In the genomic region with DNA sequence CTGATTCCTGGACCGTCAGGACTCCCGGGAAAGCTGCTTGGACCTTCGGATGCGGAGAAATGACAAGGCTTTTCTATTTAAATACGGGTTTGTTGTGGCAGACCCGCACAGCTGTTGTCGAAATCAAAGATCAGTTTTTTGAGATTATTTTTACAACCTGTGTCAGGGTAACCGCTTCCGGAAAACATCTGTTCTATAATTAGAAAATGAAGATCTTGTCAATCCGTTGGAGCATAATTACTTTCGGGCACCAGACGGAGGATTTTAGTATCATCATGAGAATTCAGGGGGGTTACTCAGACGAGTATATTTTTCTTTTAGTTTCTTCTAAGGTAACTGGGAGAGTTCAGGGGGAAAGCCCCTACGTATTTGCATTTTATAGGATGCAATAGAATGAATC, we compare ENCODE assay signal across 38 mouse cellular contexts. TPM values are rescaled to one million over a fixed set of nuclear protein-coding genes. Genes with fewer than 3 reads are reported as not detected.
DNase-seq lines count a peak whose midpoint lies in the region; ATAC-seq and TF ChIP-seq lines count a peak whose summit lies in the region.
"Had no signal": no experiment of that assay in that cellular context is flagged by ENCODE, and none has a peak within 500 bp of the region (broad histone marks: within the 10 kb centered on the region; RNA-seq: fewer than 3 reads in every experiment).

No protein-coding gene starts in this region.

- H3K27ac ChIP-seq in gastrocnemius, adult 2 months: peak overlapping the region; percentile 16
- H3K27ac ChIP-seq: embryonic facial prominence, embryonic 12.5 days; embryonic facial prominence, embryonic 15.5 days; heart, embryonic 15.5 days; hindbrain, embryonic 10.5 days; hindbrain, embryonic 13.5 days had no signal

- ATAC-seq in CD4-positive, CD25-positive, alpha-beta regulatory T cell, adult 4 months: peak; percentile 39
- no peak for ATAC-seq in frontal cortex, adult (ENCODE audit: low TSS enrichment)
- ATAC-seq: forebrain, embryonic 14.5 days; forebrain, postnatal 0 days; hindbrain, embryonic 16.5 days; intestine, postnatal 0 days; Patski had no signal

- intact Hi-C loops in gastrocnemius, adult 2 months (cut with DNase I): no loop called here

- no peak overlapping the region; the same call in 1 of the 2 replicates for H3K4me3 ChIP-seq in gastrocnemius, adult 2 months
- H3K4me3 ChIP-seq: embryonic facial prominence, embryonic 12.5 days; embryonic facial prominence, embryonic 15.5 days; heart, embryonic 12.5 days; heart, embryonic 15.5 days; hindbrain, embryonic 10.5 days; hindbrain, embryonic 13.5 days had no signal

- no peak for TF ChIP-seq CTCF in gastrocnemius, adult 2 months (IDR thresholded peaks at IDR 0.05)

- no peak for DNase-seq in gastrocnemius, adult 2 months
- no peak for DNase-seq in gastrocnemius, postnatal 10 days
- DNase-seq in CD4-positive helper T cell, adult 2 months (ENCODE audit: low read depth, low spot score): peak; percentile 31
- peak; percentile 28 for DNase-seq in naive thymus-derived CD4-positive, alpha-beta T cell, adult 2 months (ENCODE audit: low read depth)
- DNase-seq in c-Kit-positive CD71-positive TER-119-positive erythroid progenitor cells, embryonic 14.5 days (ENCODE audit: low spot score): no peak
- DNase-seq: adrenal gland, postnatal 10 days; adrenal gland, postnatal 36 days; B cell, adult 2 months; cerebellum, adult 11 months; cerebellum, adult 2 months; cerebellum, adult 9-11 months; cerebellum, postnatal 25 days; embryo, embryonic 11 days; forebrain, postnatal 0 days; gastrocnemius, postnatal 14 days; heart, adult 11 months; heart, postnatal 10 days; heart, postnatal 36 days had no signal

RNA-seq across cellular contexts. Expression of gene Fam20a, which starts 48.1 kb away (rescaled TPM):
- 1 to 10 TPM; 1.2 to 2.7 TPM for total RNA-seq in gastrocnemius, adult 2 months (2021)
- 1 to 10 TPM; 4.6 to 7.5 TPM for total RNA-seq in gastrocnemius, postnatal 10 days (2021)
- 1 to 10 TPM in 1 of 2 experiments, under 1 TPM in 1; 0.91 to 1.7 TPM for polyA plus RNA-seq in CD4-positive, CD25-positive, alpha-beta regulatory T cell, adult 4 months (2017; shearing (Covaris generic))
- polyA plus RNA-seq: G1E had no signal

RNA-seq across cellular contexts. Expression of gene 1700012B07Rik, which starts 57.7 kb away (rescaled TPM):
- not detected for total RNA-seq in gastrocnemius, adult 2 months (2021)
- total RNA-seq in gastrocnemius, postnatal 10 days (2021): not detected
- under 1 TPM in 1 of 2 experiments, not detected in 1; 0.94 TPM for polyA plus RNA-seq in CD4-positive, CD25-positive, alpha-beta regulatory T cell, adult 4 months (2017; shearing (Covaris generic))
- total RNA-seq: adrenal gland, adult 18-20 months; adrenal gland, postnatal 10 days; adrenal gland, postnatal 36 days; CH12.LX; forebrain, postnatal 0 days; gastrocnemius, postnatal 14 days; gastrocnemius, postnatal 4 days; heart, adult 8-10 months; heart, postnatal 10 days; heart, postnatal 36 days had no signal
- polyA plus RNA-seq: cerebellum, adult 2 months; cortical plate, adult 2 months; embryonic facial prominence, embryonic 12.5 days; embryonic facial prominence, embryonic 15.5 days; forebrain, embryonic 11.5 days; forebrain, embryonic 14.5 days; forebrain, postnatal 0 days; G1E; heart, embryonic 12.5 days; heart, embryonic 15.5 days; hindbrain, embryonic 10.5 days; hindbrain, embryonic 13.5 days; hindbrain, embryonic 16.5 days; intestine, embryonic 14.5 days; intestine, postnatal 0 days; Patski had no signal

Comparison
In these comparisons a context has a peak if more than half of its experiments do, and no peak if none do; other contexts are left out.
1. DNase-seq: peak in CD4-positive helper T cell, adult 2 months (single experiment) and naive thymus-derived CD4-positive, alpha-beta T cell, adult 2 months (single experiment); none in gastrocnemius, adult 2 months (single experiment), gastrocnemius, postnatal 10 days (single experiment) and c-Kit-positive CD71-positive TER-119-positive erythroid progenitor cells, embryonic 14.5 days (single experiment).